Mouse (Mus musculus) frontal cortex, adult (tissue): ENCODE results near the gene Olfr1189.
"Not testable (repeated sequence)": the region's sequence is repeated elsewhere in the genome, so short reads cannot be mapped to it uniquely, and the experiment has no call there.

Experiments used
- ATAC-seq: cut with Nextera tagmentation; 2 replicates; pipeline ENCODE4 v1.9.2; 2017; ENCODE audit warnings: mild to moderate bottlenecking, moderate library complexity, mixed read lengths; ENCODE audit not compliant: low TSS enrichment

Gene Olfr1189

DNA sequence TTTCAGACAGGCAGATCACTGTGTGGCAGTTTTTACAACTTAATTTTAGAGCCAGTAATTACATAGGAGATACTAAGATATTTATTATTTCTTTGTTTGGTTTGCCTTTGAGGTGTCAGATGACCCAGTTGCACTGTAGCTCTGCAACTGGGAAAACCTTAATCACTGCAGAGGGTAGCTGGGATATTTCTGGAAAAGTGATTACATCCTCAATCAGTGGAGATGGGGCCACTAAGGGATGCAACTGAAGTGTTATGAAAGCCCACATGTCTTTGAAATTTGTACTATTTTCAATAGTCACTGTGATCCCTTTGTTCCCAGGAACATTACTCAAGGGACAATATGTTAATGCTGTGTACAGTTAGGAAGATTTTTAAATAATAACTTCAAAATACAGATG, at the start of gene Olfr1189:
Olfr1189 (plus strand) TSS at position 301 of the 400 bp plus-strand sequence.
- no peak for ATAC-seq

- ATAC-seq: no peak
These were observed 29.6 kb upstream of the Olfr1189 start, which contains the start of gene Olfr1188 for GRCm38 (mm10) chr2:88556635-88557034. Olfr1188 (plus strand) TSS chr2:88556935.

GRCm38 (mm10) chr2:88572696-88573095, 13.6 kb upstream of the Olfr1189 start:
- ATAC-seq: not testable (repeated sequence)

DNA sequence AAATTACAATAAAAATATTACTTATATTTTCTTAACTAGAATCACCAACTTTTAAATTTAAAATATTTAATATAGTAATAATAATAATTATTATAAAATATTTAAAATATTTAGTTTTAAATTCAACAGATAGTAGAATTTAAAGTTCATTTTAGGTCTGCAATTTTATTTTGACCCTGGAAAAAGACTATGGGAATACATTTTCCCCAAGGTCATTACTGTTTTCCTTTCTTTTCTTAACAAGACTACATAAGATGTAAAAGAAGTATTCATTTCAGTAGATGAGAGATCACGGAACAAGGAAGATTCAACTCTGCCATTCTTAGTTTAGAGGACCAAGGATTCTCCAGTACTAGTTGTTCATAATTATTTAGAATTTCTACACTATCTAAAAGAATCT, 54.0 kb downstream of the Olfr1189 start, which contains the start of gene Olfr1191-ps1:
Olfr1191-ps1 (plus strand) TSS at position 301 of the 400 bp plus-strand sequence.
- ATAC-seq: not testable (repeated sequence)
